Mouse (Mus musculus) liver, adult 2 months (tissue): ENCODE measurements around the gene Gpr6.

ENCODE experiments used
- CTCF ChIP-seq: fragments of 200-500 bp; IDR thresholded peaks from 2 replicates; pipeline ENCODE4 v1.5.1; 2011; ENCODE audit warnings: low read depth, low read length, control low read depth
- POLR2A ChIP-seq: fragments of 200-500 bp; IDR thresholded peaks from 2 replicates; pipeline ENCODE4 v1.6.1; 2011; ENCODE audit warnings: low read length, control low read depth; ENCODE audit not compliant: insufficient read depth; ENCODE audit errors: extremely low read depth

- no peak for TF ChIP-seq POLR2A
- TF ChIP-seq CTCF, result no peak
These were observed 1.1 kb downstream of the Gpr6 start for GRCm38 (mm10) chr10:41070693-41071651.
